Mouse (Mus musculus): ENCODE measurements around the gene Parp2. TPM values are rescaled to one million over a fixed set of nuclear protein-coding genes. Genes with fewer than 3 reads are reported as not detected.

Parp2 gene
- 56.4 and 62.2 TPM in 2 replicates for polyA plus RNA-seq (2015; fragmentation: Nextera tagmentation; extraction: Ambion mirVana)

DNA sequence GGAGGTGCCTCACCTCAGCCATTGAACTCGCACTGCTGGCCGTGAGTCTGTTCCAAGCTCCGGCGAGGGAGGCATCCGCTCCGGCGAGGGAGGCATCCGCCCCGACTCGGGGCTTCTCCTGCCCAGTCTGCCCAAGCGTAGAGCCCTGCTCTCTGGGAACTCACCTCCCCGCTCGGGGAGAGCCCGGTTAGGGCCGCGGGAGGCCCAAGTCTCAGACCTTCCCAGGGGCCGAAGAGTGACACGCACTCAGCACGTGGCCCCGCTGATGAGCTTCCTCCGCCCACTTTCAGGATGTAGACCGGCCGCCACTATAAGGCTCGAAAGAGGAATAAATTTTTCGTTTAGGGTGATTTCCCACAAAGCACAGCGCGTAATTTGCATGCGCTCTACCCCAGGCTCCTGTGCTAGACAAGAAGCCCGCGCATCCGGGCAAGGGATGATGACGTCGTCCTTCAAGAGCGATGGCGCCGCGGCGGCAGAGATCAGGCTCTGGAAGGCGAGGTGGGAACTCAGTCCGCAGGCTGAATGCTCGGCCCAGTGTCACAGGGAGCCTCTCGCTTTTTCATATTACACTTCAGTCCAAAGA lies at the start of gene Parp2, which contains the start of gene Ccnb1ip1:
Parp2 (plus strand) TSS at position 355 of the 586 bp plus-strand sequence.
Ccnb1ip1 (minus strand) TSS at position 246 of the 586 bp plus-strand sequence.
- H3K9ac ChIP-seq (ENCODE audit: low read length), result peak within 1 kb of the TSS; percentile 76
- peak within 1 kb of the TSS; percentile 57 for H3K4me2 ChIP-seq (ENCODE audit: low read depth, low read length)
- peak; percentile 100 for ATAC-seq (ENCODE audit: insufficient read depth, low FRiP score)
- H3K27ac ChIP-seq (ENCODE audit: low read length), result peak within 1 kb of the TSS; percentile 91
- H3K27me3 ChIP-seq (ENCODE audit: control insufficient read depth, insufficient read depth, low read length), result no peaks in the 10 kb centered on the region
- H3K9me3 ChIP-seq (replicated peaks; ENCODE audit: control insufficient read depth, low read length), result no peaks in the 10 kb centered on the region
- H3K36me3 ChIP-seq (ENCODE audit: control insufficient read depth, insufficient read depth, low read length), result no peaks in the 10 kb centered on the region
- H3K4me1 ChIP-seq (ENCODE audit: control insufficient read depth, insufficient read depth, low read length), result peaks cover 3% of the 10 kb centered on the region
- H3K4me3 ChIP-seq (replicated peaks; ENCODE audit: low read length), result peak within 1 kb of the TSS; percentile 64
- WGBS, result under 1% methylated on average over 42 of the region's 42 CpGs

DNA sequence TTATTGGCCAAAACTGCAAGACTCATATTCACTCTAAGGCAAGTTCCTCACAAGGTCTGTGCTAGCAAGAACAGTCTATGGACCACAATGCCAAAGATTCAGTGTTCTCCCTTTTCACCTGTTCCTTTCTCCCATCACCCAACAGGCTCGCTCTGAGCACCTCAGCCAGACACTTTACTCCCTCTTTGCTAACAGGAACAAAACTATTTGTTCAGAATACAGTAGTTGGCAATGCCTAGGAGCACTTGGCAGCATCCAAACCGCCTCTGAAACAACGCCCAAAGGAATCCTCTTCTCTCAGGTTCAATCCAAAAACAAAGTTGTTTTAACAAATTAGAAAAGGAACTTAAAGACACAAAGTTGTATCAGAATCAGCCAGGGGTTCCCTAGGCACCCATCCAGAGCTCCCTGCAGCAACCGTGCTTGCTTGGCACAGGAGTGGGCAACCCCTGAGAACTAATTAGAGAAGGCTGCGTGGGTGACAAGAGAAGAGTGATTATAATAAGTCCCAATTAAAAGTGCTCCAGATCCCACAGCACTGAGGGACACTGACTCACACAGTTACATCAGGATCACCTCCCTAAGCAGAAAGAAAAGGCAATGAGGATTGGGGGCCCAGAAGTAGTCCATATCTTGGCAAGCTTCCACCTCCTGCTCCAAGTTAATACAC lies 49.1 kb upstream of the Parp2 start:
- H3K9ac ChIP-seq (ENCODE audit: low read length), result no peak overlapping the region
- no peaks in the 10 kb centered on the region for H3K4me1 ChIP-seq (ENCODE audit: control insufficient read depth, insufficient read depth, low read length)
- no peak overlapping the region for H3K4me3 ChIP-seq (replicated peaks; ENCODE audit: low read length)
- no peaks in the 10 kb centered on the region for H3K9me3 ChIP-seq (replicated peaks; ENCODE audit: control insufficient read depth, low read length)
- no peaks in the 10 kb centered on the region for H3K27me3 ChIP-seq (ENCODE audit: control insufficient read depth, insufficient read depth, low read length)
- 78% methylated on average over 5 of the region's 5 CpGs for WGBS
- no peaks in the 10 kb centered on the region for H3K36me3 ChIP-seq (ENCODE audit: control insufficient read depth, insufficient read depth, low read length)
- no peak for ATAC-seq (ENCODE audit: insufficient read depth, low FRiP score)
- H3K27ac ChIP-seq (ENCODE audit: low read length), result no peak overlapping the region
- no peak overlapping the region for H3K4me2 ChIP-seq (ENCODE audit: low read depth, low read length)

- WGBS, result 97% methylated on average over 6 of the region's 6 CpGs
- Histone ChIP-seq H3K4me3 (replicated peaks; ENCODE audit: low read length) (no peak overlapping the region), H3K9me3 (replicated peaks; ENCODE audit: control insufficient read depth, low read length) (no peaks in the 10 kb centered on the region), H3K27me3 (ENCODE audit: control insufficient read depth, insufficient read depth, low read length) (no peaks in the 10 kb centered on the region), H3K27ac (ENCODE audit: low read length) (no peak overlapping the region), H3K9ac (ENCODE audit: low read length) (no peak overlapping the region), H3K4me1 (ENCODE audit: control insufficient read depth, insufficient read depth, low read length) (no peaks in the 10 kb centered on the region), H3K36me3 (ENCODE audit: control insufficient read depth, insufficient read depth, low read length) (0 out of 2 replicates have a peak, but pooled peaks cover 10% of the 10 kb centered on the region), H3K4me2 (ENCODE audit: low read depth, low read length) (no peak overlapping the region)
- no peak for ATAC-seq (ENCODE audit: insufficient read depth, low FRiP score)
These were observed 41.9 kb upstream of the Parp2 start for GRCm38 (mm10) chr14:50765736-50766135.

DNA sequence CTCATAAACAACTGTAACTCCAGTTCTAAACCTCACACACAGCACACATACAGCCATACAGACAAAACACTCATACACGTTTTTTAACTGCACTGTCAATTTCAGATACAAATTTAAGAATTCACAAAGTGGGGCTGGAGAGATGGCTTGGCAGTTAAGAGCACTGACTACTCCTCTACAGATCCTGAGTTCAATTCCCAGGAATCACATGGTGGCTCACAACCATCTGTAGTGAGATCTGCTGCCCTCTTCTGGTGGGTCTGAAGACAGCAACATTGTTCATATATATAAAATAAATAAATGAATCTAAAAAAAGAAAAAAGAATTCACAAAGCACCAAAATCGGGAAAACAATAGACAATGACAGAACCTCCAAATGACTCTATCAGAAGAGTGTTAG lies 36.3 kb upstream of the Parp2 start:
- no peak overlapping the region for H3K4me2 ChIP-seq (ENCODE audit: low read depth, low read length)
- H3K36me3 ChIP-seq (ENCODE audit: control insufficient read depth, insufficient read depth, low read length), result peaks cover 32% of the 10 kb centered on the region
- H3K27me3 ChIP-seq (ENCODE audit: control insufficient read depth, insufficient read depth, low read length), result no peaks in the 10 kb centered on the region
- 80% methylated on average over 2 of the region's 2 CpGs for WGBS
- no peak overlapping the region for H3K27ac ChIP-seq (ENCODE audit: low read length)
- no peak overlapping the region for H3K4me3 ChIP-seq (replicated peaks; ENCODE audit: low read length)
- ATAC-seq (ENCODE audit: insufficient read depth, low FRiP score), result no peak
- H3K9me3 ChIP-seq (replicated peaks; ENCODE audit: control insufficient read depth, low read length), result no peaks in the 10 kb centered on the region
- no peaks in the 10 kb centered on the region for H3K4me1 ChIP-seq (ENCODE audit: control insufficient read depth, insufficient read depth, low read length)
- H3K9ac ChIP-seq (ENCODE audit: low read length), result no peak overlapping the region

- peaks cover 20% of the 10 kb centered on the region for H3K36me3 ChIP-seq (ENCODE audit: control insufficient read depth, insufficient read depth, low read length)
- no peak overlapping the region for H3K9ac ChIP-seq (ENCODE audit: low read length)
- H3K4me1 ChIP-seq (ENCODE audit: control insufficient read depth, insufficient read depth, low read length), result no peaks in the 10 kb centered on the region
- no peaks in the 10 kb centered on the region for H3K9me3 ChIP-seq (replicated peaks; ENCODE audit: control insufficient read depth, low read length)
- no peak for ATAC-seq (ENCODE audit: insufficient read depth, low FRiP score)
- 93% methylated on average over 3 of the region's 3 CpGs for WGBS
- no peak overlapping the region for H3K4me3 ChIP-seq (replicated peaks; ENCODE audit: low read length)
- no peak overlapping the region for H3K27ac ChIP-seq (ENCODE audit: low read length)
- H3K27me3 ChIP-seq (ENCODE audit: control insufficient read depth, insufficient read depth, low read length), result no peaks in the 10 kb centered on the region
- H3K4me2 ChIP-seq (ENCODE audit: low read depth, low read length), result no peak overlapping the region
These were observed 25.5 kb upstream of the Parp2 start for GRCm38 (mm10) chr14:50782166-50782565.

DNA sequence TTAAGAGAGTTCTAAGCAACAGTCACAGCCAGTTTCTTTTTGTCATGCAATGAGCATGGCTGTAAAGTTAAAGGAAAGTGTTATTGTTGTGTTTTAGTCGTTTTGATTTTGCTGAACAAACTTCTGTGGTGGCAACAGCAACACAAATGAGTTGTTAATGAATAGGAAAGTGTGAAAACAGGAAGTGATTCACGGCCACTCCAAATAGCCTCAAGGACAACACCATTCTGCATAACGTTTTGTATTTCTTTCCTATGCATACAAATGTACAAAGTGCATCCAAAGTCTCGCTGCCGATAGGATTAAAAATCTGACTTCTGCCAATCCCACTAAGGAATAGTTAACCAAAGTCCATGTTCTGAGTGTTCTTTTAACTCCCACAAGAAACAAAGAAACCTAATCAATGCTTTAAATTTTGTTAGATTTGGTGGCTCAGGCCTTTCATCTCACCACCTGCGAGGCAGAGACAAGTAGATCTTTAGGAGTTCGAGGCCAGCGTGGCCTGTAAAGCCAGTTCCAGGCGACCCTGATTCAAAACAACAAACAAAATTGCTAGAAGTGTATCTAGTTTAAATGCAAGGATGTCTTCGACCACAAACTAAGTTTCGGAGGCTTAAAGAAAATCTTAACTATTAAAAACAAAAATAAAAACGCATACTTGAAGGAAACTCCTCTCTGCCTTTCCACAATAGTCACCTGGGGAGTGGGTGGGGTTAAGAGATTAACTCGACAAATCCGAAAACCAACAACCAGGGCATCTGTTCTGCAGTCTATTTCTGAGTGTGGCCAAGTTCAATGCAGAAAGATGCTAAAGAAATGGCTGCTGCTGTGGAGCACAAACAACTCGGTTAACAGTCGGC lies 23.0 kb upstream of the Parp2 start:
- no peaks in the 10 kb centered on the region for H3K9me3 ChIP-seq (replicated peaks; ENCODE audit: control insufficient read depth, low read length)
- ATAC-seq (ENCODE audit: insufficient read depth, low FRiP score), result no peak; the same call in 1 of the 2 replicates
- peak overlapping the region; percentile 78 for H3K27ac ChIP-seq (ENCODE audit: low read length)
- H3K4me3 ChIP-seq (replicated peaks; ENCODE audit: low read length), result peak overlapping the region; percentile 94
- H3K4me1 ChIP-seq (ENCODE audit: control insufficient read depth, insufficient read depth, low read length), result no peaks in the 10 kb centered on the region
- H3K36me3 ChIP-seq (ENCODE audit: control insufficient read depth, insufficient read depth, low read length), result peaks cover 17% of the 10 kb centered on the region
- H3K4me2 ChIP-seq (ENCODE audit: low read depth, low read length), result peak overlapping the region; percentile 66
- WGBS, result 21% methylated on average over 16 of the region's 16 CpGs
- H3K27me3 ChIP-seq (ENCODE audit: control insufficient read depth, insufficient read depth, low read length), result no peaks in the 10 kb centered on the region
- peak overlapping the region; percentile 81 for H3K9ac ChIP-seq (ENCODE audit: low read length)

- Histone ChIP-seq H3K27me3 (ENCODE audit: control insufficient read depth, insufficient read depth, low read length) (no peaks in the 10 kb centered on the region), H3K4me2 (ENCODE audit: low read depth, low read length) (peak within 1 kb of the TSS; percentile 66)
- WGBS, result 0% methylated on average over 21 of the region's 21 CpGs
These were observed 22.4 kb upstream of the Parp2 start, which contains the start of gene Ttc5 for GRCm38 (mm10) chr14:50785251-50785637. Gene Ttc5 (minus strand): TSS chr14:50785519.

DNA sequence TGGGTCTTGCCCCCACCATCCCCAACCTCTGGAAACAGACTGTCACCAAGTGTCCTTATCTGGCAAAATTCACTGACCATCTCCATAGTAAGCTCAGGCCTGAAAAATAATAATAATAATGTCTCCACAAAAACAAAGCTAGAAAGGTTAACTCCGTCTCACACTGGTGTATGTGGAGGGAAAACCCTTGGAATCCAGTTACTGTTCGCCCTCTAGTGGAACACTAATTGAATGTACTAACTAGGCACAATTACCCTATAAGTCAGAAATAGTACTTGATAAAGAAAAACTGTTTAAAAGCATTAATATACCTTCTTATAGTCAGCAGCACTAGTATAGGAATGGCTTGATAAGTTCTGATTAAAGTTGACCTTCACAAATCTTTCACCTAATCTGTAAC lies 19.5 kb upstream of the Parp2 start:
- WGBS, result 7% methylated on average over 2 of the region's 2 CpGs
- ATAC-seq (ENCODE audit: insufficient read depth, low FRiP score), result no peak
- no peak overlapping the region for H3K4me3 ChIP-seq (replicated peaks; ENCODE audit: low read length)
- no peaks in the 10 kb centered on the region for H3K9me3 ChIP-seq (replicated peaks; ENCODE audit: control insufficient read depth, low read length)
- H3K4me2 ChIP-seq (ENCODE audit: low read depth, low read length), result no peak overlapping the region
- H3K27me3 ChIP-seq (ENCODE audit: control insufficient read depth, insufficient read depth, low read length), result no peaks in the 10 kb centered on the region
- no peaks in the 10 kb centered on the region for H3K36me3 ChIP-seq (ENCODE audit: control insufficient read depth, insufficient read depth, low read length)
- H3K9ac ChIP-seq (ENCODE audit: low read length), result no peak overlapping the region
- no peaks in the 10 kb centered on the region for H3K4me1 ChIP-seq (ENCODE audit: control insufficient read depth, insufficient read depth, low read length)
- H3K27ac ChIP-seq (ENCODE audit: low read length), result no peak overlapping the region

More at GRCm38 (mm10) chr14:50785251-50785637, 22.4 kb upstream of the Parp2 start, which contains the start of gene Ttc5:
- Histone ChIP-seq H3K36me3 (ENCODE audit: control insufficient read depth, insufficient read depth, low read length) (peaks cover 17% of the 10 kb centered on the region), H3K27ac (ENCODE audit: low read length) (peak within 1 kb of the TSS; percentile 78), H3K4me3 (replicated peaks; ENCODE audit: low read length) (peak within 1 kb of the TSS; percentile 94), H3K9me3 (replicated peaks; ENCODE audit: control insufficient read depth, low read length) (no peaks in the 10 kb centered on the region), H3K4me1 (ENCODE audit: control insufficient read depth, insufficient read depth, low read length) (no peaks in the 10 kb centered on the region), H3K9ac (ENCODE audit: low read length) (peak within 1 kb of the TSS; percentile 81)
- ATAC-seq (ENCODE audit: insufficient read depth, low FRiP score), result peak; percentile 91; the same call in 1 of the 2 replicates

Measured in stomach, embryonic 16.5 days (tissue).